Mouse (Mus musculus) left cerebral cortex, postnatal 10 days (tissue): ENCODE results near the gene Grin2b. TPM values are rescaled to one million over a fixed set of nuclear protein-coding genes. Genes with fewer than 3 reads are reported as not detected.
"Not testable (repeated sequence)": the region's sequence is repeated elsewhere in the genome, so short reads cannot be mapped to it uniquely, and the experiment has no call there.

Experiments
- DNase-seq, 2 experiments: peaks; one replicate each; pipeline ENCODE4 v3.0.0; 2021 to 2022; ENCODE audit warnings: low spot score in 2 of 2, mixed read lengths in 1 of 2; ENCODE audit errors: extremely low spot score in 1 of 2
- intact Hi-C: fragments of 180-260 bp; cut with DNase I; formaldehyde crosslinking; loops from one replicate; pipeline ENCODE4 v1.15.1; 2025
- total RNA-seq, 2 experiments: library from RNA; stranded (reverse); gene quantifications; 2 replicates each; pipeline ENCODE4 v1.2.3; 2021

Gene Grin2b
- total RNA-seq, 2 experiments from 2014 or later = 318 to 347 TPM

DNA sequence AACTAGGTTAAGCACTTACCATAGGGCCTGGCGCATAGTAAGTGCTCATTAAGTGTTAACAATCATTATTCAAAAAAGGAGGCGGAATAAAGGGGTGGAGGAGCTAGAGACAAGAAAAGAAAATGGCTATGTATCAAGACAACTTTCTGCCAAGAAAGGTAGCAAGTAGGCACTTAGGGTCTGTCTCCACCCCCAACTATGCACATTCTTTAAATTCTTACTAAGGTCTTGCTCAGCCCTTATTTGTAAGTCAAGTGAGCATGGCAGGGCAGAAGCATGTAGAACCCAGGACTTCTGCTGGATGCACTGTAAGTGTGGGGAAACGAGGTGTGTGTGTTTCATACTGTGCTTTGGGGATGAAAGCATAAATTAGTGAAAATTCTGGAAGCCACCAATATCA lies 329.6 kb downstream of the Grin2b start:
- intact Hi-C loops = no loop called here

DNA sequence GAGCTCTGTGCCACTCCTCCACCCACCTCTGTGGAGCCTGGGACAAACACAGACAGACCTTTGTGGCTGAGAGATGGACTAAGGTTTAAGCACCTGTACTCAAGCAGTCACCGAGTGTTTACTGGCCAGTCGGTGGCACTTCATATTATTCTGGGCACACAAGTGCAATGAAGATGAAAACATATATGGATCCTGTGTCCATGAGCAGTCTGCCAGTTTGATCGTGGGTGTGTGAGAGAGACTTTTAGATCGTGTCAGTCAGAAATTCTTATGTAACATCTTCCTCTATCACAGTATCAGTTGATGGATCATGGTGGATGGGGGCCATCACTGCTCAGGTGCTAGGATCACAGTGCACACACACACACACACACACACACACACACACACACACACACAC lies 337.0 kb downstream of the Grin2b start:
- DNase-seq = no peak
- intact Hi-C loops = no loop called here

More for the DNA sequence above, 329.6 kb downstream of the Grin2b start:
- DNase-seq = no peak

DNA sequence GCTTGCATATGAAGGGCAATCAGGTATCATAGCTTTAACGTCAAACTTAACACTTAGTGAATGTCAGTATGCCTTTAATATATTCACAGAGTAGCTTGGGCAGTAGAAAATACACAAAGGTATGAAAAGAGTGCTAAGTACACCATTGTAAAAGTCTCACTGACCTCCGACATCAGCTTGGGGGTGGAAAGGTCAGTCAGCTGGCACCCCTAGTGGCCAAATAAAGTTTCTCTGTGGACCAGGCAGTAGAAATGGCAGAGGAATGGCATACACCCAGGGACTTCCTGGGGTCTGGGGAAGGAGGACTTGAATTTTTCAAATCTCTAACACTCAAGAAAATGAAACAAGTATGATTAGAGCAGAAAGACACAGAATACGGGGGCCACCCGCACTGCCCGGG lies 339.8 kb downstream of the Grin2b start:
- intact Hi-C loops = no loop called here

DNA sequence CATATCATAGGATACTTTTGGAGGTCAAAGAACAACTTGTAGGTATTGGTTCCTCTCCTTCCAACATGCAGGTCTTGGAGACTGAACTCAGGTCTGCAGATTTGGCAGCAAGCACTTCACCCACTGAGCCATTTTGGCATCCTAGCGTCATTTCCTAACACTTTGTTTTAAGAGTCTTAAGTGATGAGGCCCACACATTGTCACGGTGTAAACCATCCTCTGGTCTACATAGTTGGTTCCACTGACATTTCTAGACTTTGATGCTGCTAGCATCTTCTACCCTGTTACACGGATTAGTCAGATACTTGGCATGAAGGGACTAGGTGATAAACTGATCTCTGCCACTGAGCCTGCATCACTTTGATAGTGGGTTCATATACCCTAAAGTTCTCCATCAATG lies 341.3 kb downstream of the Grin2b start:
- no peak for DNase-seq
- intact Hi-C loops = no loop called here

More for the DNA sequence above, 339.8 kb downstream of the Grin2b start:
- no peak for DNase-seq

DNA sequence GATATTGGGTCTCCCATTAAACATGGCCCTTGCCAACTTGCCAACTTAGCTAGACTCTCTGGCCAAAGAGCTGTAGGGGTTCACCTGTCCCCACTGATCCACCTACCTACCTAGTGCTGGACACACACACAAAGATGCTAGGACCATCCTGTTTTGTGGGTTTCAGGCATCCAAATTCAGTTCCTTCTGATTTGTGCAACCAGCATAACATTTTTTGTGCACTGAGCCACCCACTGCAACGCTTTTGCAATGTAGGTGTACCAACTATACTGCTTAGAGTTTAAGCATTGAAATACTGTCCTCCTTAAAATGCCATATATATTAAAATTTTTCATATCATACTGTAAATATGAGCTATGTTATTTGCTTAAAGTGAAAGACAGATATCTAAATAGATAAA lies 342.3 kb downstream of the Grin2b start:
- DNase-seq = no peak
- intact Hi-C loops = no loop called here

DNA sequence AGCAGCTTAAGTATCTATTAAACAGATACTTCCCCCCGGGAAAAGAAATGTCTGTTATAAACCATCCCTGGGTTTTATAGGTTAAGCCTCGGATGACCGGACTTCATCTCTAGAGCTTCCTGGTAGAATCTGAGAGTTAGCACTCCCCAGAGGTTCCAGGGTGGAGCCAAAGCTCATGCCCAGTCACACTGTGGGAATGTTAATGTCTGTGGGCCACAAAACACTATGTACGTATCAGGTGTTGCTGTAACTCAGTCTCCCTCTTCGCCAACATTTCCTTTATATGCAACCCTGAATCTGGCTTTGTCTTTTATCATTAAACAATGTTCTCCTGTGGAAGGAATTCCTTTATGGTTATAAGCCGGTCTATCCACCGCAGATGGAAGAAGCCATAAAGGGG lies 343.9 kb downstream of the Grin2b start:
- DNase-seq = no peak
- intact Hi-C loops = loop anchor here (5.0 kb wide), 1 partner anchor 387 kb away; no protein-coding TSS in a partner anchor

DNA sequence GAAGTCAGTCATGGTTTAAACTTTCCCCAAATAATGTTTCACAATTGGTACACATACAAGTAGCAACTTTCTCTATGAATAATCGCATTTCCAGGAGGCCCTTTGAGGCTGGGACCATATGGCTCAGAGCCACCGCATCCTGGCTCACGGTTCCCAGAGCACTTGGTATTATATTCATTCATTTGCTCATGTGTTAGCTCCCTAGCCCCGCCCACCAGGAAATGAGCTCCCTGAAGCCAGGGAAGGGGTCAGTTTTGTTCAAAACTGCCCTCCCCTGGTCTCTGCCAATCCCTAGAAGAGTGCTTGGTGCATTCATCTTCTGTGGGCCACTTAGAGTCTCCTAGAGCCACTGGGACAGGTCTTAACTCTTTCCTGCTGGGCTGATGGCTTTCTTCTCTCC lies 344.3 kb downstream of the Grin2b start:
- DNase-seq = no peak
- intact Hi-C loops = loop anchor here (5.0 kb wide), 1 partner anchor 387 kb away; no protein-coding TSS in a partner anchor

DNA sequence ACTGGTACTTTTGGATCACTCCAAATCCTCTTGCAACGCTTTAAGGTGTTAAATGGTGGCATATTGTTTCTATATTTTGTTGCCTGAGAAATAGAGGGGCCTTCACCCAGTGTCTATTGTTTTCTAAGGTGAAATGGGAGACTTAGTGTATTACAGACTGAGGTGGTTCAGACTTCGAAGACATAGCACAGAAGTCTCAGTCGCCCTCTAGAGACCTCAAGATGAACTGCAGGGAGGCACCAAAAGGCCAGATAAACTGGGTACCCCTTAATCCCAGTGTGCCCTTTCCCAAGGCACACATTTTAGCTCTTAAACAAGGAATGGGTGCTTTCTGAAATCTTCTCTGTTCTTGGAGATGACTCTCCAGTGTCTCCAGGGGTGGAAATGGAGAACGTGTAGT lies 345.4 kb downstream of the Grin2b start:
- peak; percentile 32 to 48 for DNase-seq
- intact Hi-C loops = loop anchor here (5.0 kb wide), 1 partner anchor 386 kb away; no protein-coding TSS in a partner anchor

DNA sequence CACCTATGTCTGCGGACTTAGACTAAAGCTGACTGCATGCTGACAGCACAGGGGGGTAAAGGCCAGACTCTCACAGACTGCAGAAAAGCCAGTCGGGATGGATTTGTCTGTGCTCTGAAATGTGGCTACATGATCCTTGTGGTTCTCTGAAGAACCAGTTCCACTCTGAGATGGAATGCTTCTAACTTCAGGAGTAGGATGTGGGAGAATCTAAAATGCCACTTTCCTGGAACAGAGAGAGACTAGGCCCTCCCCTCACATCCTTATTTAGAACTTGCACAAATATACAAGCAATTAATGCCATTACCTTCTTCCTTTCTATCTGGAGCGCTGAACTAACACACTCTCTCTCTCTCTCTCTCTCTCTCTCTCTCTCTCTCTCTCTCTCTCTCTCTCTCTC lies 346.0 kb downstream of the Grin2b start:
- intact Hi-C loops = loop anchor here (5.0 kb wide), 1 partner anchor 385 kb away; no protein-coding TSS in a partner anchor
- no peak for DNase-seq

DNA sequence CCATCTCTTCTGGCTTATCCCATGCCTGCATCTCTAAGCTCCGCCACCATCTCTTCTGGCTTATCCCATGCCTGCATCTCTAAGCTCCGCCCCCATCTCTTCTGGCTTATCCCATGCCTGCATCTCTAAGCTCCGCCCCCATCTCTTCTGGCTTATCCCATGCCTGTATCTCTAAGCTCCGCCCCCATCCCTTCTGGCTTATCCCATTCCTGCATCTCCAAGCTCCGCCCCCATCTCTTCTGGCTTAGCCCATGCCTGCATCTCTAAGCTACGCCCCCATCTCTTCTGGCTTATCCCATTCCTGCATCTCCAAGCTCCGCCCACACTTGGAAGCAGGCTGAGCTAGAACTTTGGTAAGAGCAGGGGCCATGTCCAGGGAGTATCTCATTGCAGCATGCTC lies 346.5 kb downstream of the Grin2b start:
- intact Hi-C loops = loop anchor here (5.0 kb wide), 1 partner anchor 384 kb away; no protein-coding TSS in a partner anchor
- DNase-seq = not testable (repeated sequence)

DNA sequence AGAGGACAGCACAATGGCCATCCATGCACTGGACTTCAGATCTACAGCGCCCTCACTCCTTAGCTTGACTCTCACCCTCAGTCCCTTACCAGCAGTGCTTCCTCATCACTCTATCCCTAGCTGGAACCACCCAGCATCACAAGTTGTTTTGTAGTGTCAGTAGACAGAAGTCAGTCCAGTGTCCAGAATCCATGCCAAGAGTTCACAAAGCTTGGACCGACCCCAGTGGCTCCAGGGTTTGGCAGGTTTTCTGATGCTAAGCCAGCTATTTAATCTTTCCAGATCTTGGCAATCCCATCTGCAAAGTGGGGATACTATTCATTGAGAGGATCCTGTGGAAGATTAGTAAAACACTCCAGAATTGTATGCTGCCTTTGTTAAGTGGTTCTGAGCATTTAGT lies 355.9 kb downstream of the Grin2b start:
- DNase-seq = no peak
- intact Hi-C loops = no loop called here

DNA sequence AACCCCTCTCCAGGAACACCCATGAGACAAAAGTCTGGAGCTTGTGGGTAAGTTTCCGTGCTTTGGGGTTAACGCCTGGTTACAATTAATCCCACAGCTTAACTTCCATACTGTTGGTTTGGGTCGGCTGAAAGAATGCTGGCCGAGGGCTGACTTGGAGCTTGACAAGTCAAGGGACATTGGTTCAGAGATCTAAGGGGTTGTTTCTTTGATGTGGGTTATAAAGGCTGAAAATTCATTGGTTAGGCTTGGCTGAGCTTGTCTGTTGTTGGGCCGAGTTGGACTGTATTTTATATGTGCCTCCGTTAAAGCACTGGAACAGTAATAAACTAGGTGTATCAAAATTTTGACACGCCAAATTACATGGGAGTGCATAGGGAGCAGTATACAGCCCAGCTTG lies 359.6 kb downstream of the Grin2b start:
- intact Hi-C loops = no loop called here
- DNase-seq = no peak

DNA sequence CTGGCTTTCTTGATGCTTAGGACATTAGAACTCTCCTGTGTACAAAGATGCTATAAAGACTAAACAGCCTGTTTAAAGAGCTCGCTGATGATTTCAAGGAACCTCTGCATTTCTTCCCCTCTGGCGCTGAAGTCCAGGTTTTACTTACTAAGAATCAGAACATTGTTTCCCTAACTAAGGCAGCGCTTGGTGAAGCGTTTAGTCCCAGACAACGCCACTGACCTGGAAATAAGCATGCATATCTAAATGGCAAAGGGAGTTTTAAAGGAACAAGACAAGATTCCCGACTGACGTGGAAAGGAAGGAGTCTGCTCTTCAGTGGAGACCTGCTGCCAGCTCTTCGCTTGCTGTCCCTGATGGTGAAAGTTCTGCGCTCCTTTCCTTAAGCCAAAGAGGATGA lies 367.9 kb downstream of the Grin2b start:
- intact Hi-C loops = no loop called here
- DNase-seq = no peak

DNA sequence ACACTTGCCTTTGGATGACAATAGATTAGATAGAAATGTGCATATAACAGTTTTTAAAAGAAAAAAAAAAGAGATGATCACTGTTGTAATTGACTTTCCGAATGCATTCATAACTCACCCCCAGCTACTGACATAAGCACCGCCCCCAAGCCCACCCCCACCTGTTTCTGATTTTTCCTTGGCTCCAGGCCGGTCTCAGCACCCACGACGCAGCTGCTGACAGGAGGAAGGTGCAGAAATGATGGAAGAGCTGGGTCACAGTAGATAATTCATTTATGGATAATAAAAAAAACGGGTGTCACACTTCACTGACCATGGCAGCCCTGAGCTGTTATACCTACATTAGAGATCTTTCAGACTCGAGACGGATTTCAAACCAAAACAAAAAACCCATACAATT lies 373.4 kb downstream of the Grin2b start:
- DNase-seq = no peak
- intact Hi-C loops = no loop called here

DNA sequence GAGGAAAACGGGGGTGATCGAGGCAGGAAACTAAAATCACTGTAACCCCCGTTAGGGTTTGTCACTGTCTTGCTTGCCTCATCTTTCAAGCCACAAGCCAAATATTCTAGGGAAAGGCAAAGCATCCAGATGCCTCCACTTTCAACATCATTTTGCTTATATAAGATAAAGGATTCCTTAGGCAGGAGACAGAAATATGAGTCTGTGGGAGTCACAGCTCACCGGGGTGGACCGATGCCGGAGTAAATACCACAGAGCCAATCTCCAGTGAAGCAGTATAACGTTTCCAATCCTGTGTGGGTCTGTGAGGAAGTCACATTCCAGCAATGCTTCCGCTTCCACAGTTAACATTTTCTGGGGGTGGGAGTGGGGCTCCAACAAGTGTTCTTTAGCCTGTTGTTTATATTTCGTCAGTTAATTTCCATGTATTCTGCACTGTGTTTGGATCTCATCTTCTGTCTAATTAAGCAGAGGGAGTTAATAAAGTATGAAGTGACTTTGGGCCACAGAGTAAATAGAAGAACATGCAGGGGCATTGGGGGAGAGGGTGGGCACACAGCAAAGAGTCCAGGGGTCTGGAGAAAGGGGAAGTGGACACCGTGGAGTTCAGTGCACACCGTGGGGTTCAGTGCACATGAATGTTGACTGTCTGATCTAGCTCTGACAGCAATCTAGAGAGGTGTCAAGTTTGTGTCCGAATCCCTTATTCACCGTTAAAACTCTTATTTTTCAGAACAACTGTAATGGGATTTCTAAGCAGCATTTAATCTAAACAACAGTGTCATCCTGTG lies 374.9 kb downstream of the Grin2b start:
- DNase-seq = no peak
- intact Hi-C loops = no loop called here

DNA sequence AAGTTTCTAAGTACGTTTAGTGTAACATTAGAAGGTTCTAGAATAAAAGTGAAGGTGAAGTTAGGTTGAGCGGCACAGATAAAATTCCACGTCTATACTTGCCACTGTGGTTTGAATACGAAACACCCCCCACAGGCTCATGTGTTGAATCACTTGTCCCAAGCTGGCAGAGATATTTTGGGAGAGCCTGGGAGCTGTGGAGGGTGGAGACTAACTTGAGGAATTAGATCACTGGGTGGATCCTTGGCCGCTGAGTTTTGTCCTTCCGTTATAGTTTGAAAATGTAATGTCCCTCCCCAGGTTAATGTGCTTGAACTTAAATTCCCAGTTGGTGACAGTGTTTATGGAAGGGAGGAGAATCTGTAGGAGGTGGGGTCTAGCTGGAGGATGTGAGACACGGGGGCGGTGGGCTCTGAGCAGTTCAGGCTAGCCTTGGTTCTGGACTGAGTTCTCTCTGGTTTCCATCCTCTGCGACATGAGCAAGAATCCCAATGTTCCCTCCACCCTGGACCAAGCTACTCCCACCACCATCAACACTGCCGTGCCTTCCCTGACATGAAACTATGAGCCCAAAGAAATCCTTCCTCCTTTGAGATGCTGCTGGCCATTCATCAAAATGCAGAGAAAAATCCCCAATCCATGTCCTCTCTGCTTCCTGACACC lies 375.8 kb downstream of the Grin2b start:
- intact Hi-C loops = no loop called here
- DNase-seq = no peak

DNA sequence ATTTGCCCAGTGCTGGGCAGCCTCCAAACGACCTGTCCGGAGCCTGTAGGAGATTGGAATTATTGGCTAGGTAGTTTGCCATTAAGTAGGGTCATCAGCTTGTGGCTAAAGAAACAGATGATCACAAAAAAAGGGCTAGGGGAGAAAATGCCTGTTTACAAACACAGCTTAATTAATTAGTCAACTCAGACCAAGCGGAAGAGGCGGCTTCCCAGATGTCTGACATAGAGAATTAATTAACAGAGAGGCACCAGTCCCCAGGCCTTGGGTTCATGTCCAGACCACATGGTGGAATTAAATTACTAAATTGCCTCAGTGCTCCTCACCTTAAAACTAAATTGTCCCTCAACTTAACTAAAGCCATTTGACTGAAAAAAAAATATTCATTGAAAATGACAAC lies 376.4 kb downstream of the Grin2b start:
- intact Hi-C loops = no loop called here
- DNase-seq = no peak

DNA sequence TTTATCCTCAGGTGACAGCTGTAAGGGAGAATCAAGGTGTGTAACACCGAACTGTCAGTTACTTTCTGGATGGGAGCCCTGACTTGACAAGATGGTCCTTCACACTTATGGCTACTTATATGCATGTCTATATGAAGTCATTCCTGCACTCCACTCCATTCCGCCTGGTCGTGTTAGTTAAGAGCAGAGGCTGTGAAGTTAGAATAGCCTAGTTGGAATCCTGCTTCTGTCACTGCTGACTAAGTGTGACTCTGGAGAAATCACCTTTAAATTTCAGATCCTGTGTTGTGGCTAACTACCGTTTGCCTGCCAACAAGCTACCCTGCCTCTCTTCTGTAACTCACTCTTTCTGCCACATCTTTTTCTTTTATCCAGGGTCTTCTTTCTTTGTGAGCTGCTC lies 381.9 kb downstream of the Grin2b start:
- no peak for DNase-seq
- intact Hi-C loops = no loop called here

DNA sequence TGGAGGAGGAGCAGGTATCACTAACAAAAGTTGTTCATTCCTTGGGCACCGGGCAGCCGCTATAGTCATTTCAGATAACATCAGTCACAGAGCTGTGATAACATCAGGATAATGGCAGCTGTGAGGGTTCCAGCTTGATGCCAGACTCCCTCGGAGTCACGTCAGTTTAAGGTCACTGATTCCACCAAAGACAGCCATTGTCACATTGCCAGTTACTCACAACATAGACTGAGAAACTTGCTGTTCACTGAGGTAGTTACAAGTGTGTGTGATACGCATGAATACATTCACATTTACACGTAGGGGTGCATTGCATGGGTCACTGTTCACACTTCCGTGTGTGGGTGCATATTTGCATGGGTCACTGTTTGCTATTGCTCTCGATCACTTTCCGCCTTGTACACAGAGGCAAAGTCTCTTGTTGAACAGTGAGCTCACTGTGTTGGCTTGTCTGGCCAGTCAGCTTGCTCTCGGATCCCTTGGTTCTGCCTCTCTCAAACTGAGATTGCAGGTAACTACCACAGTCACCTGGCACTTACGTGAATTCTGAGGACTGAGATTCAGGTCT lies 383.6 kb downstream of the Grin2b start:
- intact Hi-C loops = no loop called here
- no peak for DNase-seq

DNA sequence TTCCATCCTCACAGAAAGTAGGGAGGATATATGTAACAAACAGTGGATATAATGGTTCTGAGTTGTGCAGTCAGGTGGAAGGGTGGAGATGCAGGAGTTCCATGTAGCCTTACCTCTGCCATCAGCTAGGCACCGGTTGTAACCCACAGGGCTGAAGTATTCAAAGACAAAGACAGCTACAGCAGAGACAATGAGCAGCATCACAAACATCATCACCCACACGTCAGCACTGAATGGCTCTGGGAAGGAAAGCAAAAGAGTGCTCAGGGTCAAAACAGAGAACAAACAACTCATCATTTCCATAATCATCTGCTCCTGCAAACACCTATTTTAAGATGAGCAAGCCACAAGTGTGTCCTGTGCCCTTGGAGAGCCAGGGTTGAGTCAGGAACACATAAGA lies 398.6 kb downstream of the Grin2b start:
- DNase-seq = no peak
- intact Hi-C loops = no loop called here
